Mouse (Mus musculus): Measurements from ENCODE around the gene Vgll3.

- TF ChIP-seq CTCF (IDR thresholded peaks at IDR 0.05; ENCODE audit: control insufficient read depth, insufficient read depth, insufficient read length) (no peak), FOSL1 (IDR thresholded peaks at IDR 0.05; ENCODE audit: insufficient read depth, low read length, poor library complexity, severe bottlenecking) (no peak), MAX (IDR thresholded peaks at IDR 0.05) (no peak)
Observed at GRCm38 (mm10) chr16:65850126-65850525, 35.1 kb downstream of the Vgll3 start.
